Mouse (Mus musculus): ENCODE results near the gene Rbms1. TPM values are rescaled to one million over a fixed set of nuclear protein-coding genes. Genes with fewer than 3 reads are reported as not detected.
A peak's percentile ranks its signal among the peaks of the same experiment; 100 is the strongest.

Gene Rbms1
- polyA plus RNA-seq, 1 experiment: 42.9 TPM

GRCm38 (mm10) chr2:60923111-60923510 is 39.9 kb downstream of the Rbms1 start:
- Histone ChIP-seq H3K79me3 (ENCODE audit: low read depth) (no peaks in the 10 kb centered on the region), H3K4me3 (ENCODE audit: insufficient read depth, poor library complexity, severe bottlenecking) (no peak overlapping the region), H3ac (ENCODE audit: control insufficient read depth, insufficient read length, low read depth) (no peak overlapping the region), H3K79me2 (ENCODE audit: control insufficient read depth, insufficient read depth) (peaks cover 56% of the 10 kb centered on the region), H3K27me3 (ENCODE audit: control insufficient read depth, insufficient read depth, insufficient read length) (no peaks in the 10 kb centered on the region), H3K36me3 (ENCODE audit: control insufficient read depth, insufficient read depth) (no peaks in the 10 kb centered on the region)
- TF ChIP-seq MAX (IDR thresholded peaks at IDR 0.05) (peak; percentile 45), MYOG (IDR thresholded peaks at IDR 0.05; ENCODE audit: control insufficient read depth, extremely low read depth, insufficient read length) (no peak)

GRCm38 (mm10) chr2:60922351-60922750 is 40.6 kb downstream of the Rbms1 start:
- no peak overlapping the region for H3ac ChIP-seq (ENCODE audit: control insufficient read depth, insufficient read length, low read depth)
- no peaks in the 10 kb centered on the region for H3K27me3 ChIP-seq (ENCODE audit: control insufficient read depth, insufficient read depth, insufficient read length)
- peaks cover 48% of the 10 kb centered on the region for H3K79me2 ChIP-seq (ENCODE audit: control insufficient read depth, insufficient read depth)
- H3K36me3 ChIP-seq (ENCODE audit: control insufficient read depth, insufficient read depth): no peaks in the 10 kb centered on the region
- no peak for TF ChIP-seq MAX (IDR thresholded peaks at IDR 0.05)
- TF ChIP-seq MYOD1 (IDR thresholded peaks at IDR 0.05; ENCODE audit: control insufficient read depth, insufficient read length, low read depth): no peak
- no peak for TF ChIP-seq CTCF (IDR thresholded peaks at IDR 0.05; ENCODE audit: control insufficient read depth, insufficient read depth, insufficient read length)
- no peak for TF ChIP-seq MYOG (IDR thresholded peaks at IDR 0.05; ENCODE audit: control insufficient read depth, extremely low read depth, insufficient read length)
- no peak for TF ChIP-seq USF1 (IDR thresholded peaks at IDR 0.05; ENCODE audit: low read depth)
- TF ChIP-seq CEBPB (IDR thresholded peaks at IDR 0.05; ENCODE audit: low read depth): no peak
- H3K4me3 ChIP-seq (ENCODE audit: insufficient read depth, poor library complexity, severe bottlenecking): no peak overlapping the region
- no peaks in the 10 kb centered on the region for H3K79me3 ChIP-seq (ENCODE audit: low read depth)

- no peak overlapping the region for H3K4me3 ChIP-seq (ENCODE audit: insufficient read depth, poor library complexity, severe bottlenecking)
- H3K27me3 ChIP-seq (ENCODE audit: control insufficient read depth, insufficient read depth, insufficient read length): no peaks in the 10 kb centered on the region
- H3ac ChIP-seq (ENCODE audit: control insufficient read depth, insufficient read length, low read depth): no peak overlapping the region
- H3K79me2 ChIP-seq (ENCODE audit: control insufficient read depth, insufficient read depth): peaks cover 38% of the 10 kb centered on the region
- TF ChIP-seq USF1 (IDR thresholded peaks at IDR 0.05; ENCODE audit: low read depth): no peak
- no peak for TF ChIP-seq MYOD1 (IDR thresholded peaks at IDR 0.05; ENCODE audit: control insufficient read depth, insufficient read length, low read depth)
- TF ChIP-seq CEBPB (IDR thresholded peaks at IDR 0.05; ENCODE audit: low read depth): no peak
- no peak for TF ChIP-seq MAX (IDR thresholded peaks at IDR 0.05)
- TF ChIP-seq FOSL1 (IDR thresholded peaks at IDR 0.05; ENCODE audit: insufficient read depth, low read length, poor library complexity, severe bottlenecking): no peak
- TF ChIP-seq CTCF (IDR thresholded peaks at IDR 0.05; ENCODE audit: control insufficient read depth, insufficient read depth, insufficient read length): no peak
- TF ChIP-seq MYOG (IDR thresholded peaks at IDR 0.05; ENCODE audit: control insufficient read depth, extremely low read depth, insufficient read length): no peak
- no peaks in the 10 kb centered on the region for H3K36me3 ChIP-seq (ENCODE audit: control insufficient read depth, insufficient read depth)
- H3K79me3 ChIP-seq (ENCODE audit: low read depth): no peaks in the 10 kb centered on the region
Observed at GRCm38 (mm10) chr2:60920076-60920475, 42.9 kb downstream of the Rbms1 start.

- Histone ChIP-seq H3ac (ENCODE audit: control insufficient read depth, insufficient read length, low read depth) (no peak overlapping the region), H3K4me3 (ENCODE audit: insufficient read depth, poor library complexity, severe bottlenecking) (no peak overlapping the region), H3K27me3 (ENCODE audit: control insufficient read depth, insufficient read depth, insufficient read length) (no peaks in the 10 kb centered on the region), H3K36me3 (ENCODE audit: control insufficient read depth, insufficient read depth) (no peaks in the 10 kb centered on the region), H3K79me3 (ENCODE audit: low read depth) (no peaks in the 10 kb centered on the region), H3K79me2 (ENCODE audit: control insufficient read depth, insufficient read depth) (peaks cover 24% of the 10 kb centered on the region)
- no peak for TF ChIP-seq MAX (IDR thresholded peaks at IDR 0.05)
- TF ChIP-seq CTCF (IDR thresholded peaks at IDR 0.05; ENCODE audit: control insufficient read depth, insufficient read depth, insufficient read length): no peak
- TF ChIP-seq MYOD1 (IDR thresholded peaks at IDR 0.05; ENCODE audit: control insufficient read depth, insufficient read length, low read depth): no peak
- no peak for TF ChIP-seq USF1 (IDR thresholded peaks at IDR 0.05; ENCODE audit: low read depth)
- no peak for TF ChIP-seq CEBPB (IDR thresholded peaks at IDR 0.05; ENCODE audit: low read depth)
- no peak for TF ChIP-seq MYOG (IDR thresholded peaks at IDR 0.05; ENCODE audit: control insufficient read depth, extremely low read depth, insufficient read length)
- TF ChIP-seq FOSL1 (IDR thresholded peaks at IDR 0.05; ENCODE audit: insufficient read depth, low read length, poor library complexity, severe bottlenecking): no peak
Observed at GRCm38 (mm10) chr2:60918401-60918800, 44.6 kb downstream of the Rbms1 start.

- no peaks in the 10 kb centered on the region for H3K27me3 ChIP-seq (ENCODE audit: control insufficient read depth, insufficient read depth, insufficient read length)
- no peaks in the 10 kb centered on the region for H3K36me3 ChIP-seq (ENCODE audit: control insufficient read depth, insufficient read depth)
- H3K79me3 ChIP-seq (ENCODE audit: low read depth): no peaks in the 10 kb centered on the region
- peaks cover 25% of the 10 kb centered on the region for H3K79me2 ChIP-seq (ENCODE audit: control insufficient read depth, insufficient read depth)
- H3K4me3 ChIP-seq (ENCODE audit: insufficient read depth, poor library complexity, severe bottlenecking): no peak overlapping the region
- no peak for TF ChIP-seq MAX (IDR thresholded peaks at IDR 0.05)
- TF ChIP-seq MYOD1 (IDR thresholded peaks at IDR 0.05; ENCODE audit: control insufficient read depth, insufficient read length, low read depth): no peak
- no peak for TF ChIP-seq MYOG (IDR thresholded peaks at IDR 0.05; ENCODE audit: control insufficient read depth, extremely low read depth, insufficient read length)
- no peak for TF ChIP-seq CEBPB (IDR thresholded peaks at IDR 0.05; ENCODE audit: low read depth)
- no peak for TF ChIP-seq CTCF (IDR thresholded peaks at IDR 0.05; ENCODE audit: control insufficient read depth, insufficient read depth, insufficient read length)
- TF ChIP-seq USF1 (IDR thresholded peaks at IDR 0.05; ENCODE audit: low read depth): no peak
- TF ChIP-seq FOSL1 (IDR thresholded peaks at IDR 0.05; ENCODE audit: insufficient read depth, low read length, poor library complexity, severe bottlenecking): no peak
- H3ac ChIP-seq (ENCODE audit: control insufficient read depth, insufficient read length, low read depth): no peak overlapping the region
Observed at GRCm38 (mm10) chr2:60914524-60915280, 48.3 kb downstream of the Rbms1 start.

GRCm38 (mm10) chr2:60913281-60913680 is 49.7 kb downstream of the Rbms1 start:
- no peaks in the 10 kb centered on the region for H3K79me3 ChIP-seq (ENCODE audit: low read depth)
- no peak overlapping the region for H3ac ChIP-seq (ENCODE audit: control insufficient read depth, insufficient read length, low read depth)
- no peaks in the 10 kb centered on the region for H3K27me3 ChIP-seq (ENCODE audit: control insufficient read depth, insufficient read depth, insufficient read length)
- H3K36me3 ChIP-seq (ENCODE audit: control insufficient read depth, insufficient read depth): no peaks in the 10 kb centered on the region
- H3K79me2 ChIP-seq (ENCODE audit: control insufficient read depth, insufficient read depth): peaks cover 20% of the 10 kb centered on the region
- no peak overlapping the region for H3K4me3 ChIP-seq (ENCODE audit: insufficient read depth, poor library complexity, severe bottlenecking)
- TF ChIP-seq CEBPB (IDR thresholded peaks at IDR 0.05; ENCODE audit: low read depth) (no peak), MYOD1 (IDR thresholded peaks at IDR 0.05; ENCODE audit: control insufficient read depth, insufficient read length, low read depth) (no peak), MAX (IDR thresholded peaks at IDR 0.05) (no peak), MYOG (IDR thresholded peaks at IDR 0.05; ENCODE audit: control insufficient read depth, extremely low read depth, insufficient read length) (no peak), USF1 (IDR thresholded peaks at IDR 0.05; ENCODE audit: low read depth) (no peak), CTCF (IDR thresholded peaks at IDR 0.05; ENCODE audit: control insufficient read depth, insufficient read depth, insufficient read length) (no peak), FOSL1 (IDR thresholded peaks at IDR 0.05; ENCODE audit: insufficient read depth, low read length, poor library complexity, severe bottlenecking) (no peak)

All from C2C12 (cell line).